Mouse (Mus musculus) cerebellum, adult 2 months (tissue): ENCODE measurements around the gene Sfn. TPM values are rescaled to one million over a fixed set of nuclear protein-coding genes. Genes with fewer than 3 reads are reported as not detected.
"Not testable (repeated sequence)": the region's sequence is repeated elsewhere in the genome, so short reads cannot be mapped to it uniquely, and the experiment has no call there.

Experiments used
- DNase-seq, 2 experiments: peaks; one replicate each; pipeline ENCODE4 v3.0.0; 2021
- H3K27ac ChIP-seq: fragments of 200-500 bp; 2 replicates; pipeline ENCODE4 v1.5.1; 2012; ENCODE audit warnings: low read length, control low read depth, inconsistent platforms; ENCODE audit not compliant: insufficient read depth
- H3K27me3 ChIP-seq: fragments of 200-500 bp; 2 replicates; pipeline ENCODE4 v1.6.1; 2012; ENCODE audit warnings: inconsistent platforms, mild to moderate bottlenecking, low read length, moderate library complexity; ENCODE audit not compliant: control insufficient read depth, insufficient read depth
- H3K4me1 ChIP-seq: fragments of 200-500 bp; 2 replicates; pipeline ENCODE4 v1.6.1; 2011; ENCODE audit warnings: low read length; ENCODE audit not compliant: control insufficient read depth, insufficient read depth
- H3K4me3 ChIP-seq: fragments of 200-500 bp; replicated peaks from 2 replicates; pipeline ENCODE3; 2011; ENCODE audit warnings: mild to moderate bottlenecking, low read depth, low read length, control low read depth; ENCODE audit not compliant: insufficient read depth
- CTCF ChIP-seq: fragments of 200-500 bp; IDR thresholded peaks from 2 replicates; pipeline ENCODE4 v1.5.1; 2011; ENCODE audit warnings: low read depth, mild to moderate bottlenecking, control low read depth, low read length, moderate library complexity, borderline replicate concordance; ENCODE audit not compliant: insufficient read depth
- POLR2A ChIP-seq: fragments of 200-500 bp; IDR thresholded peaks from 2 replicates; pipeline ENCODE4 v1.6.1; 2011; ENCODE audit warnings: low read length, control low read depth, borderline replicate concordance; ENCODE audit not compliant: insufficient read depth
- WGBS: fragments of 180-500 bp; shearing (Covaris S2); methylation state at CpG from one replicate; pipeline ENCODE4 v1.1.7; 2018; 5-methylcytosine and 5-hydroxymethylcytosine counted together
- polyA plus RNA-seq: library from polyadenylated mRNA; depleted of rRNA; stranded (reverse); fragments of >200 nt; gene quantifications from 2 replicates; pipeline ENCODE4 v1.2.3, GENCODE M21; 2012; rRNA removed

The Sfn gene
- polyA plus RNA-seq = 4.2 and 4.8 TPM in 2 replicates

GRCm38 (mm10) chr4:133601721-133602218 is at the start of gene Sfn:
Sfn (minus strand) TSS chr4:133602168.
- no peaks in the 10 kb centered on the region for H3K27me3 ChIP-seq
- WGBS = 5% methylated on average over 16 of the region's 16 CpGs
- TF ChIP-seq CTCF = peak; percentile 47; the same call in 1 of the 2 replicates
- TF ChIP-seq POLR2A = no peak
- H3K4me3 ChIP-seq = no peak within 1 kb of the TSS
- H3K4me1 ChIP-seq = peaks cover 7% of the 10 kb centered on the region; the same call in 1 of the 2 replicates
- no peak within 1 kb of the TSS for H3K27ac ChIP-seq
- DNase-seq = peak; percentile 40 to 60

DNA sequence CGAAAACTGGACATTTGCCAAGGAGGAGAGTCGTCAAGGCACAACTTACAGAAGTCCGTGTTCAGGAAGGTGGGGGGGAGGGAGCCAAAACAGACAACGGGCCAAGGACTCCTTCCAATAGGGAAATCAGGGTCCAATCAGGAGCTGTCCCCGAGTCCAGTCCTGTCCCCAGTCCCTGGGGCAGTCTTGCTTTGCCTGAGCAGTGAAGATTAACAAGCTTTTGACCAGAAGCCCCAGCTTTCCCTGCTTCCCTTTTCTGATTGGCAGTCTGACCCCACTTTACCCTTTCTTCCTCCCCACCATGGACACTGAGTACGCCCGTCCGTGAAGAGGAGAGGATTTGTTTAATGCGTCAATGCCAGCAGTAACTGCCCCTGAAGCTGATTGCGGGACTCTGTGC is 49.5 kb upstream of the Sfn start:
- H3K27me3 ChIP-seq = no peaks in the 10 kb centered on the region
- 51% methylated on average over 10 of the region's 10 CpGs for WGBS
- DNase-seq = no peak
- TF ChIP-seq POLR2A (no peak), CTCF (no peak)
- no peak overlapping the region for H3K4me3 ChIP-seq
- H3K4me1 ChIP-seq = no peaks in the 10 kb centered on the region
- no peak overlapping the region for H3K27ac ChIP-seq

- H3K4me3 ChIP-seq = peak within 1 kb of the TSS; percentile 42
- 37% methylated on average over 7 of the region's 7 CpGs for WGBS
- H3K4me1 ChIP-seq = no peaks in the 10 kb centered on the region
- DNase-seq = peak; percentile 69 to 81
- H3K27me3 ChIP-seq = no peaks in the 10 kb centered on the region
- no peak within 1 kb of the TSS for H3K27ac ChIP-seq
- no peak for TF ChIP-seq POLR2A
- peak; percentile 80 for TF ChIP-seq CTCF
These were observed 48.2 kb upstream of the Sfn start, which contains the start of gene Zdhhc18 for GRCm38 (mm10) chr4:133649989-133650699. Zdhhc18 (minus strand) TSS chr4:133650154.

DNA sequence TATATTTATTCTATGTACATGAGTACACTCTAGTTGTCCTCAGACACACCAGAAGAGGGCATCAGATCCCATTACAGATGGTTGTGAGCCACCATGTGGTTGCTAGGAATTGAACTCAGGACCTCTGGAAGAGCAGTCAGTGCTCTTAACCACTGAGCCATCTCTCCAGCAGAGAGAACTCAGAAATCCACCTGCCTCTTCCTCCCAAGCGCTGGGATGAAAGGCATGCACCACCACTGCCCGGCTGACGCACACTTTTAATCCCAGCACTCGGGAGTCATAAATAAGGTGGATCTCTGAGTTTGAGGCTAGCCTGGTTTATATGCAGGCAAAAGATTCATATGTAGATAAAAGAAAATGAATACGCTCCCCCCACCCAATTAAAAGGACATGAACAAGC is 47.5 kb upstream of the Sfn start:
- H3K27ac ChIP-seq, DNase-seq: not testable (repeated sequence)
- WGBS = 88% methylated on average over 5 of the region's 5 CpGs

DNA sequence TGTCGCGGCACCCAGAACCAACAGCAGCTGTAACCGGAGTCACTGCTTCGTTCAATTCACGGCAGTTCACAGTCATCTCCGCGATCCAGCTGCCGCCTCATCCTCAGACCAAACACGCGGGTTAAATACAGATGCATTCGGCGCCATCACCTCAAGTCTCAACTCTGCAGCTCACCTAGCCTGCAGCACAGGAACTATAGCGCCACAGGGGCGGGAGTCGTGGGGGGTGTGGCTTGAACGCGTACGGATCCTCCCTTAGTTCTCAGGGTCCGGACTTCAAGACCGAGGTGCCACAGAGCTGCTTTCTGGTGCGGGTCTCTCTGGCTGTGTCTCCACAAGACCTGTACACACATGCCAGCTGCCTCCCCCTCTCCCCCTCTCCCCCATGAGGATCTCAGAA is 43.7 kb upstream of the Sfn start:
- H3K4me3 ChIP-seq = no peak overlapping the region
- no peaks in the 10 kb centered on the region for H3K4me1 ChIP-seq
- H3K27me3 ChIP-seq = no peaks in the 10 kb centered on the region
- TF ChIP-seq POLR2A (no peak), CTCF (no peak)
- WGBS = 48% methylated on average over 21 of the region's 21 CpGs
- no peak for DNase-seq
- no peak overlapping the region for H3K27ac ChIP-seq

More for the DNA sequence above, 47.5 kb upstream of the Sfn start:
- H3K27me3 ChIP-seq, H3K4me3 ChIP-seq, H3K4me1 ChIP-seq: not testable (repeated sequence)

DNA sequence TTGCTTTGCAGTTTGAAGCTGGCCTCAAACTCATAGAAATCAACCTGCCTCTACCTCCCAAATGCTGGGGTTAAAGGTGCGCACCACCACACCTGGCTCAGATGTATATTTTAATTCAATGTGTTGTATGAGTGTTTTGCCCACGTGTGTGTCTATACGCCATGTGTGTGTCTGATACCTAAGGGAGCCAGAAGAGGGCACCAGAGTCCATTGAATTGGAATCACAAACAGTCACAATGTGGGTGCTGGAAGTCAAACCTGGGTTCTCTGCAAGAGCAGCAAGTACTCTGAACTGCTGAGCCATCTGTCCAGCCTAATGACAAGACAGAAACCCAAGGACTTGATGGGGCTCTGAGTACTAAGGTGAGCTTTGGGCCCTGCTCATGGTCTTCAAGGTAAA is 43.2 kb upstream of the Sfn start:
- Histone ChIP-seq H3K4me1 (no peaks in the 10 kb centered on the region), H3K27ac (no peak overlapping the region), H3K27me3 (no peaks in the 10 kb centered on the region), H3K4me3 (no peak overlapping the region)
- WGBS = 88% methylated on average over 3 of the region's 3 CpGs
- TF ChIP-seq POLR2A = no peak
- TF ChIP-seq CTCF = no peak
- no peak for DNase-seq

- no peak for DNase-seq
- no peaks in the 10 kb centered on the region for H3K27me3 ChIP-seq
- no peak overlapping the region for H3K27ac ChIP-seq
- WGBS = 84% methylated on average over 5 of the region's 5 CpGs
- TF ChIP-seq CTCF = no peak
- no peak for TF ChIP-seq POLR2A
- peaks cover 16% of the 10 kb centered on the region for H3K4me1 ChIP-seq
- no peak overlapping the region for H3K4me3 ChIP-seq
These were observed 32.1 kb upstream of the Sfn start for GRCm38 (mm10) chr4:133634043-133634410.

- WGBS = 10% methylated on average over 41 of the region's 47 CpGs
- DNase-seq = peak; percentile 89 to 93
- H3K27ac ChIP-seq = no peak overlapping the region
- peaks cover 18% of the 10 kb centered on the region for H3K4me1 ChIP-seq
- TF ChIP-seq POLR2A (0 out of 2 replicates have a peak, but pooled peaks have one; percentile 24), CTCF (peak; percentile 60)
- H3K4me3 ChIP-seq = peak overlapping the region; percentile 83
- H3K27me3 ChIP-seq = no peaks in the 10 kb centered on the region
These were observed 31.5 kb upstream of the Sfn start for GRCm38 (mm10) chr4:133633332-133634042.
